Mouse (Mus musculus) CH12.LX (cell line): ENCODE results near the gene Gm20219.

Experiments
- BHLHE40 ChIP-seq: IDR thresholded peaks from 2 replicates; pipeline ENCODE4 v1.6.1; 2011; ENCODE audit warnings: mild to moderate bottlenecking, low read depth, low read length, improper control_type of control experiment
- CTCF ChIP-seq, 2 experiments: IDR thresholded peaks in 1 of 2; conservative IDR thresholded peaks in 1 of 2; 2 replicates each; pipeline ENCODE4 v1.5.1; 2011 to 2012; ENCODE audit warnings: low read depth in 2 of 2, low read length in 2 of 2, improper control_type of control experiment in 1 of 2, inconsistent platforms in 1 of 2, mild to moderate bottlenecking in 1 of 2, moderate library complexity in 1 of 2
- EP300 ChIP-seq: IDR thresholded peaks from 2 replicates; pipeline ENCODE4 v1.6.1; 2011; ENCODE audit warnings: low read length, improper control_type of control experiment
- ETS1 ChIP-seq: conservative IDR thresholded peaks from 2 replicates; pipeline ENCODE4 v1.6.1; 2012; ENCODE audit warnings: low read depth, mild to moderate bottlenecking, inconsistent platforms, low read length, improper control_type of control experiment, moderate library complexity
- HCFC1 ChIP-seq: IDR thresholded peaks from 2 replicates; pipeline ENCODE4 v1.6.1; 2012; ENCODE audit warnings: low read depth, mild to moderate bottlenecking, inconsistent platforms, low read length, improper control_type of control experiment
- MAFK ChIP-seq: IDR thresholded peaks from 2 replicates; pipeline ENCODE4 v1.6.1; 2011; ENCODE audit warnings: low read length, improper control_type of control experiment; ENCODE audit not compliant: insufficient replicate concordance
- MAX ChIP-seq: IDR thresholded peaks from 2 replicates; pipeline ENCODE4 v1.6.1; 2011; ENCODE audit warnings: low read length, improper control_type of control experiment
- POLR2A ChIP-seq: IDR thresholded peaks from 2 replicates; pipeline ENCODE4 v1.6.1; 2011; ENCODE audit warnings: low read depth, mild to moderate bottlenecking, improper control_type of control experiment, low read length
- SIN3A ChIP-seq: IDR thresholded peaks from 2 replicates; pipeline ENCODE4 v1.6.1; 2012; ENCODE audit warnings: low read length, improper control_type of control experiment, inconsistent platforms
- USF1 ChIP-seq: IDR thresholded peaks from 2 replicates; pipeline ENCODE4 v1.6.1; 2014; ENCODE audit warnings: low read depth, mild to moderate bottlenecking, inconsistent platforms, low read length, improper control_type of control experiment
- ZC3H11A ChIP-seq: IDR thresholded peaks from 2 replicates; pipeline ENCODE4 v1.6.1; 2012; ENCODE audit warnings: low read depth, mild to moderate bottlenecking, inconsistent platforms, low read length, improper control_type of control experiment

- TF ChIP-seq ZC3H11A (no peak), POLR2A (no peak), SIN3A (no peak), CTCF (conservative IDR thresholded peaks at IDR 0.05 in 1 of 2, IDR thresholded peaks at IDR 0.05 in 1 of 2; ENCODE audit: low read depth in 2 of 2, low read length in 2 of 2) (no peak), BHLHE40 (no peak), MAX (no peak), HCFC1 (no peak), MAFK (no peak), USF1 (no peak), EP300 (no peak), ETS1 (no peak)
These were observed at the start of gene Gm20219 for GRCm38 (mm10) chr17:56554122-56554551.
